Mouse (Mus musculus) urinary bladder, postnatal 25 days (tissue): ENCODE data around the gene Ms4a14.
"Not testable (repeated sequence)": the region's sequence is repeated elsewhere in the genome, so short reads cannot be mapped to it uniquely, and the experiment has no call there.

Source experiments
- DNase-seq: peaks from one replicate; pipeline ENCODE4 v3.0.0; 2022; ENCODE audit warnings: low spot score

Gene Ms4a14

DNA sequence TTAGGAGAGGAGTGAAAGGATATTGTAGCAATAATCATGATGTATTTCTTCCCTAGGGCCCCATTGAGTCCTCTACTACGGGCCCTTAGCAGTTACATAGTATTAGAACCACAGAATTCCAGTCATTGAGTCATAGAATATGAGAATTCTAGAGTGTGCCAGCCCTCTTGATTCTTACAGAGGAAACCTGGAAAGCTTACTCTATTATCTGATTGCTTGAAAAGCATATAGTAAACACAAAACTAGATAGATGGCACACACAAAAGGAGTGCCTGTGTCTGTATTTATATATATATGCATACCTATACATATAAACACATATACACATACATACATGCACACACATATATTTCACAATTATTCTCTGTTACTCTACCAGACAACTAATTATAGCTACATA, at the start of gene Ms4a14:
Gene Ms4a14 (minus strand): TSS at position 101 of the 400 bp plus-strand sequence.
- no peak for DNase-seq

DNA sequence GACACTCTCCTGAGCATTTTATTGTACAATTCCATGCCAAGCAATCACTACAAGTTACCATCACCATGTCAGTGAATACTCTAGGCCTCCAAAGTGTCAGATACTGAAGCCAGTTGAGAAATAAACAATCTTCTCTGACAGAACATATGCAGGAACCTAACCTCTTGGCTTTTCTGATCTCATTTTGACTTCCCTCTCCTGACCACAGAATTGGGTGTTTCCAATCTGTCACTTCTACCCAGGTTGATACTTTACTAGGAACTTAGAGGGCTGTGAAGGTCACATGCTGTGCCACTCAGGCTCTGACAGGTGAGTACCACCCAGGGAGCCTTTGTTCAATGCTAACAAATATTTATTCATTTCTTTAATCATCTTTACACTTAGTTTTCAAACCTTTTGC, 47.7 kb upstream of the Ms4a14 start:
- no peak for DNase-seq

DNA sequence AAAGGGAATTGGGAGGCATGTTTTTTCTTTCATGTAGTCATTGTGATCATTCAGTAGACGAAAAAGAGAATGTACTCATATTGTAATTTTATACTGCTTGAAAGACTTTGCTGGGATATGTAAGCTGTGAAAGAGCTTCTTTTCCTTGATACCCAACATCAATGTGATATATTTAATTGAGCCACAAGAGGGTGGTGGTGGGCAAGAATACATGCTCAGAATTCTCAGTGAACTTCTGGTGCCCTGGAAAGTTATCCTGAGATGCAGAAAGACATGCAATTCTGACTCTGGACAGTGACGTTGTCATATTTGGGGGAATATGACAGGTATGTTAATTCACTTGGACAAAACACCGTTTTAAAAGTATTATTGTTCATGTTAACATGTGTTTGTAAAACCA, 45.9 kb upstream of the Ms4a14 start:
- DNase-seq, result no peak

DNA sequence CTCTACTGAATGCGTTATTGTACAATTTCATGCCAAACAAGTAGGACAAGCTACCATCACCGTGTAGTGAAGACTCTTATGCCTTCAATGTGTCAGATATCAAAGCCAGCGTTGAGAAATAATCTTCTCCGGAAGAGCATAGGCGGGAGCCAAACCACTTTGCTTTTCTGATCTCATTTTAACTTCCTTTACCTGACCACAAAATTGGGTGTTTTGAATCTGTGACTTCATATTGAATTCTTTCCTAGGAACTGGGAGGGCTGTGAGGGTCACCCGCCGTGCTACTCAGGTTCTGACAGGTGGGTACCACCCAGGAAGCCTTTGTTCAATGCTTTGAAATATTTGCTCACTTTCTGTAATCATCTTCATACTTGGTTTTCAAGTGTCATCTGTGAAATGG, 41.5 kb upstream of the Ms4a14 start:
- no peak for DNase-seq

DNA sequence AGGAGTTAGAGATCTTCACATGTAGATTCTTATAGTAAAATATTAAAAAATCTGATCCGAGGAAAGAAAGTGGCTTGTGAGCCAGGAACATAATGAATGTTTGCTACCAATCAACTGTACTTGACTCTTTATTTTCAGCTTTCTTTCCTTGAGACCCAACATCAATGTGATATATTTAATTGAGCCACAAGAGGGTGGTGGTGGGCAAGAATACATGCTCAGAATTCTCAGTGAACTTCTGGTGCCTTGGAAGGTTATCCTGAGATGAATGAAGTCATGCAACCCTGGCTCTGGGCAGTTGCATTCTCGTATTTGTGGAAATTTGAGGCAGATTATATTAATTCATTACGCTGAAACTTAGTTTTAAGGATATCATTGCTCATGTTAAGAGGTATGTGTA, 37.6 kb upstream of the Ms4a14 start:
- DNase-seq, result no peak

DNA sequence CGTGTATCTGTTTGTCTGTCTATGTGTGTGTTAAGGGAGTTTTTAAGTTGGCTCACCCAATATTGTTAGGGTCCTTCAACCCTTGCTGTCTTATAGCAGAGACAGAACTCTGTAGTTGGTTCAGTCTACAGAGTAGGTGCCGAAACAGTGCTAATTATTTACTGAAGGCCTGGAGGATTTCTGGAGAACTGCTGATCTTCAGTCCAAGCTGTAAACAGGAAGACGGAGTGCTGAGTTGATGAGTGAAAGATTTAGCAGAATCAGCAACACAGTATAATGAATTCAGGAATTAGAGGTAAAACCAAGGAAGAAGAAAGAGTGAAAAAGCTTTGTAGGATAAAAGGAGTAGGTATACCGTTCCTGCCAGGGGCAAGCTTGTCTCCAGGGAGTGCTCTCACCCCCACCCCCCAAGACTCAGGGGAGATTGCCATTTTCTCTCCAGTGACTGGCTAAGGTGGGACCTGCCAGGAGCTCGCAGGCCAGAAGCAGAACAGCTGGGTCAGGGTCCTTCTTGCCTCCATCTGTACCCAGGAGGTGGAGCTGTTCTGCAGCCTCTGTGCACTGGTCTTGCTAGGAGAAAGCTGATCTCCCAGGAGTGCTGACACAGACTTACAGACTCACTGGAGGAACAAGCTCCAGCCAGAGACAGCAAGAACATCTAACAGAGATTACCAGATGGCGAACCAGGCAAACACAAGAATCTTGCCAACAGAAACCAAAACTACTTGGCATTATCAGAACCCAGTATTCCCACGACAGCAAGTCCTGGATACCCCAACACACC, 35.6 kb upstream of the Ms4a14 start:
- DNase-seq, result no peak

DNA sequence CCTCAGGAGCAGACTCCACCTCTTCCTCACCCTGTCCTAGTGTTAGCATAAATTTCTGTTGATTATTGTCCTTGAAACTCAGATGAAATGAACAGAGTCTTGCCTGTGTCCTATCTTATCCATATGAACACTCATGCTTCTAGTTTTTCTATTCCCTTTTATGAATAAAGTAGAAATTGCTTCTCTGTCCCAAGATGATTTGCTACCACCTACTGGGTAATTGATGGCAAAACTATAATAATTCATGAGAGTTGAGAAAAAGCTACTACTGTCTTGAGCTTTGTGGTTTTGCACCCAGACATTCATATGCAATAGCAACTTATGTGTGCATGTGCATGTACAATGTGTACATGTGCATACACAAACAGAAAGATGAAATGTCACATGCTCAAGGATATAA, 29.7 kb upstream of the Ms4a14 start:
- DNase-seq, result no peak

DNA sequence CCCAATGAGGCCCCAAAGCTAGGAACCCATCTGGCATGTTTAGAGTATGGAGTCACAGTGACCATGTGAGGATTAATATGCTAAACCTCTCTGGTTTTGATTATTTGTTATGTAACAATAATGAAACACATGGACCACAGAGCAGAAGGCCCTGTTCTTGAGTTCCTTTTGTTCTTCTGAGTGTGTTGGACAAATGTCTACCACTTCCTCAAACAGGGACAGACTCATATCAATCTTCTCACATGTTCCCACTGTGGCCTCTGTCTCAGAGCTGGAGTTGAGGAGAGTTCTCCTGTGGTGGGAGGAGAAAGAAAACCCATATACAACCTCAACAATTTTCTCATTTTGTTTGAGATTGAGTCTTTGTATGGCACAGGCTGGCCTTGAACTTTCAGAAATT, 28.9 kb upstream of the Ms4a14 start:
- DNase-seq, result no peak

DNA sequence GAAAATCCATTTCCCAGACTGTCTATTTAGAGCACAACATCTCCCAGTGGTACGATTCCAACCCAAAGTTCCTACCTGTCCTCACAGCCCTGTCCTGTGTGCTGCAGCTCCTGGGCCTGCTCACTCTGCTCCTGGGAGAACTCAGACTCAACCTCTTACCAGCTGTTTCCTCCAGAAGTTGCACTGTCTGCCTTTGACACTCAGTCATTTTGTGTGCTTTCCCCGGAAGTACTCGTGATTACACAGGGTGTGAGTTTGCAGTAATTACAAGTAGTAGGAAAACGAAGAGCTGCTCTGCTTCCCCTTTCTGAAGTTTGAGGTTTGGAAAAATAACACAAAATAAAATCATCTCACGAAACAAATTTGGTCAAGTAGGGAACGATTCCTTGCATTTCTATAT, 21.7 kb upstream of the Ms4a14 start, which contains the start of gene Ms4a7:
Gene Ms4a7 (minus strand): TSS at position 215 of the 400 bp plus-strand sequence.
- no peak for DNase-seq

DNA sequence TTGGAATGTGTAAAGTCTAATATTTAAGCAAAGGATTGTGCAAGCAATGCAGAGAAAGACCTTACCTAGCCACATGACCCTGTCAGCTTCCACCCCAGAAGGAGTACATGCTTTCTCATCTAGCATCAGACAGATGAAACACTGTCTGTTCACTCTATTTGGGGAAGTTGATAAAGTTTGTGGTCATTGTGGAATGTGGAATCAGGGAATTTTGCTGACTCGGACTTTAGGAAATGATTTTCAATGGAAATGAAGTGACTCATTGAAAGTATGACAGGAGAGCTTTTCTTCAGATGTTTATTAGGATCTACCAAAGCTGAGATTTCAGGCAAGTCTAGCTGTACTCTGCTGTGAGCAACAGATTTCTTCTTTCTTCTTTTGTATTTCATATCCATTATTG, 6.9 kb upstream of the Ms4a14 start:
- no peak for DNase-seq

DNA sequence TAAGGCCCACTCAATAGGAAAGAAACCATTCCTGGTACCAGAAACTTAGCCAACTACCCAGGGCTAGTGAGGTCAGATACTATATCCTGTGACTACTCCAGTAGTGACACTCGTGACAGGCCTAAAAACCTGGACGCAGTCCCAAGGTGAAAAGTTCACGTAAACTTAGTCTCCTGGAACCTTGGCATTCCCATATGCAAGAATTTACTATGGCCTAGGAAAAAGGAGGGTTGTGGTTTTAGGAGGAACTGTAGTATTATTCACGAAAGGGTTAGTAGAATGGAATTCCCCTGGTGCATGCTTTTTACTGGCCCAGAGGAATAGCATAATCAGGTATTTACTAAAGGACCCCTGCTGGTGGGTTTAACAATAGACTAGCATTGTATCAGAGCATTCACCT, 2.5 kb upstream of the Ms4a14 start:
- no peak for DNase-seq

DNA sequence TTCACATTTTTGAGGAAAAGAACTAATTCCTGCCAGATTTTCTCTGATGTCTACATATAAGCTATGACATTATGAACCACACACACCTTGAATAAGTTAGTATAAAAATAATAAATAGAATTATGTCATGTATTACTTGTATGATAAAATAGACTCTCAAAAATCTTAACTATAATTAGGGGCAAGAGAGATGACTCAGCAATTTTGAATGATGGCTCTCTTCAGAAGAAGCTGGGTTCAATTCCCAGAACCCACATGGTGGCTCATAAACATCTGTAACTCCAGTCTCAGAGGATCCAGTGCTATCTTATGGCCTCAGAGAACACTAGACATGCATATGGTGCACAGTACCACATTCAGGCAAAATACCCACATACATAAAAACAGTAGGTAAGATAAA, 5.4 kb downstream of the Ms4a14 start:
- no peak for DNase-seq

DNA sequence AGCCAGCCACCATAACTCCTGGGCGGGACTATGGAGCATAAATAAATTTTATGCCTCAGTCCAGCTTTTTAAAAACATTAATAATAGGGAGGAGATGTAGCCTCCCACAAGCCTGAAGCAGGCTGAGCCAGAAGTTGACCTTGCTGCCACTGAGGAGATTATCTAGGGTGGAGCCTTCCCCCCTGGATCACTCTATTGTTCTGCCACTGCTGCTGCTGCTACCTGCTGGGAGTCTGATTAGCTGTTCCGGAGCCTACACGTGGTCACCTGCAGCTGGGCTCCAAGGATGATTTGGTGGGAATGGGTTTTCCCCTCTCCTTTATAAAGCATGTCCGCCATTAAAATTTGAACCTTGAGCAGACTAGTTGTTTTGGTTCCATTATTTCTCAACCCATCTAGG, 14.7 kb downstream of the Ms4a14 start:
- not testable (repeated sequence) for DNase-seq

DNA sequence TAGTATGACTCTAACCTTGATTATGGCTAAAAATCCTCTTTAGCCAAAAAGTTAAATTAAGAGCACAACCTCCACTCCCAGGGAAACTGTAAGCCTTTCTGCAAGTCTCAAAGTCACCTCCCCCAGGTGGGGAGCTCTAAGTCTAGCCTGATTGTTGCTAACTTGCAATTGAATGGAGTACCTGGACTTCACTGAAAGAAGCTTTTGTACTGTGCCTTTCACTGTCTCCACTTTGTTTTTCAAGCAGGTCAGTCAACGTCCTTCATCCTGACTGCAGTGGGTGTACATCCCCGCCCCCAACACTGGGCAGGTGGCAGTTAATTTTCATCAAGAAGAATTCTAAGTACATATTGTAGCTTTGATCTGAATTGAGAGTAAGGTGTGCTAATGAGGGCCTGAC, 15.3 kb downstream of the Ms4a14 start:
- DNase-seq, result no peak

DNA sequence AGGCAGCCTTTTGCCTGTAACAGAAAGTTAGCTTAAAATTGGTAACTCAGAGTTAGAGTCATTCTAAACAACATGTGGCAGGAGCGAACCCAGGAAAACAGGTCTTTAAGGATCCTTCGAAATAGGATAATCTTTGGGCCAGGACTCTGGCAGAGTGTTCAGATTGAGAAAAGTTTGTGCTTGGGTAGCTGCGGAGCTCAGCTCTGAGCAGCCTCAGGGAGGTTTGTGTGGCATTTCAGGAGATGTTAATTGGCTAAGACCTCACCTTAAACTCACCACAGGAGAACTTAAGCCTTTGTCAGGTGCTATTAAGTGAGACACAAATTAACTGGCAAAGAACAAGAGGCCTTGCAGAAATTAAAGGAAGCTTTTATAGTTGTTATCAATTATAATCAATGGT, 20.6 kb downstream of the Ms4a14 start:
- DNase-seq, result not testable (repeated sequence)

DNA sequence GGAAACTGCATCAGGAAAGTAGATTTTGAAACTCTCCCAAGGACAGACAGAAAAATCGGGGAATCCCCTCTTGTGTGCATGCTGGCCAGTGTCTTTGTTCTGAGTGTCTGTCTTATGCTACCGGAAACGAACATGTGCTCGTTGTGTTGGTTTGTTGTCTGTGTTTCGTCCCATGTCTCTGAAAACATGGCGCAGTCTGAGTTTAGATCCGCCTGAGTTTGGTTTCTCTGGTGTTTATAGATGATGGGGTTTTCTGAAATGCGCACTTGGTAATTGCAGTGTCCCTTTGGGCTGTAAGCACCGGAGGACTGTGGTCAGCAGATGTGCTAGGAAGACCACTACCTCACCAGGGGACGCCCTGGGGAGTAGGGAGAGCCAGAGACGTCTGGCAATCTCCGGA, 21.3 kb downstream of the Ms4a14 start:
- DNase-seq, result no peak

DNA sequence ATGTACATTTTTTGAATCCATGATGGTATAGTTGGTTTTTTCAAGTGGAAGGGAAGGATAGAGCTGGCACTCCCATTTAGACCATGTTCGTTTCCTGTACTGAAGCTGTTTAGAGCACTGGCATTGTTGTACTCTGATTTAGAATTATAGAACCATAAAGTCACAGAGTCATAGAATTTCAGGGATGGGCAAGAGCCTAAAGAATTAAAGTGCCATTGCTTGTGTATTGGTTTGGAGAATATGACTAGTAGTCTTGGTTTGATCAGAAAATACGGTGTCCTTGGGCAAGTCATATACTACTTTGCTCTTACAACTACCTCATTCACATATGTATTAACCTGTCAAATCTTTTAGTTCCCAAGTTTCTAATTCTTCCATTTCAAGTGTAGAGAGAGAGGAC, 30.5 kb downstream of the Ms4a14 start, which contains the start of gene Ms4a5:
Gene Ms4a5 (minus strand): TSS at position 101 of the 400 bp plus-strand sequence.
- DNase-seq, result no peak

DNA sequence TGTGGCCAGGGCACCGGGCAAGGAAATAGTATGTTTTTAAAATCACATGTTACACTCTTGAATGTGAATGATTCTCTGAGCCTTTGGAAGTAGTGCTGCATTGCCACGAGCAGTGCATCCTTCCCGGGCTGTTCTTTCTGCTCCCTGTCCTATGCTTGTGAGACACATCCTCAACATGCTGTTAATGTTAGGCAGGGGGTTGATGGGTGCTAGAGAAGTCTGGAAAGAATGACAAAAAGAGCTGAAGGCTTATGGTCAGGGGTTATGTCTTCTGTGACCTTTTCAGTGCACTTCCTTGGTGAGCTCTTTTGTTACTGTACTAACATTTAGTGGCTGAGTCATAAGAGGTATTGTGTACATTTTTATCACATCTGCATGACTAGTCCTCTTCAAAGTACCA, 34.0 kb downstream of the Ms4a14 start:
- DNase-seq, result no peak

DNA sequence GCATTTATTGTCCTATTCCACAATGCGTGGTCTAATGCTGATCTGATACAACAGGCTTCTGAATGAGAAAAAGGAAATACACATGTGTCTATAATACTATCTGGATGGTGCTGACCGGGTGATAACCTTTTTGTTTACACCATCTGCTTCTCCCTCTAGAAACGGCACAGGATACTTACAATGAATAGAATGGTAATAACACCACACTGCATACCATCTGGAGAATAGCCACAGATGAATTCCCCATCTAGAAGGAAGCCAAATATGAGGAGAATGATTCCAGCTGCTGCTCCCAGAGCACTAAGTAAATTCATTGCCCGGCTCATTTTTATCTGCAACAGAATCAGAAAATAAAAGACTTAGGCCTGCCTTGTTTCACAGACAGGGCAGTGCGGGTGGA, 37.8 kb downstream of the Ms4a14 start:
- no peak for DNase-seq

DNA sequence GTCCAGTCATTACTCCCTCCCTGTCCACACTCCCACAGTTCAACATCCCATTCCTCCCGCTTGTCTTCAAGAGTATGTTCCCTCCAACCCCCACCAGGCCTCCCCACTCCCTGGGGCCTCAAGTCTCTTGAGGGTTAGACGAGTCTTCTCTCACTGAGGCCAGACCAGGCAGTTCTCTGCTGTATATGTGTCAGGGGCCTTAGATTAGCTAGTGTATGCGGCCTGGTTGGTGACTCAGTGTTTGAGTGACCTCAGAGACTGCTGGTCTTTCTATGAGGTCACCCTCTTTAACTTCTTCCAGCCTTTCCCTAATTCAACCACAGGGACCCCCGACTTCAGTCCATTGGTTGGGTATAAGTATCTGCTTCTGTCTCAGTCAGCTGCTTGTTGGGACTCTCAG, 47.3 kb downstream of the Ms4a14 start:
- DNase-seq, result no peak

DNA sequence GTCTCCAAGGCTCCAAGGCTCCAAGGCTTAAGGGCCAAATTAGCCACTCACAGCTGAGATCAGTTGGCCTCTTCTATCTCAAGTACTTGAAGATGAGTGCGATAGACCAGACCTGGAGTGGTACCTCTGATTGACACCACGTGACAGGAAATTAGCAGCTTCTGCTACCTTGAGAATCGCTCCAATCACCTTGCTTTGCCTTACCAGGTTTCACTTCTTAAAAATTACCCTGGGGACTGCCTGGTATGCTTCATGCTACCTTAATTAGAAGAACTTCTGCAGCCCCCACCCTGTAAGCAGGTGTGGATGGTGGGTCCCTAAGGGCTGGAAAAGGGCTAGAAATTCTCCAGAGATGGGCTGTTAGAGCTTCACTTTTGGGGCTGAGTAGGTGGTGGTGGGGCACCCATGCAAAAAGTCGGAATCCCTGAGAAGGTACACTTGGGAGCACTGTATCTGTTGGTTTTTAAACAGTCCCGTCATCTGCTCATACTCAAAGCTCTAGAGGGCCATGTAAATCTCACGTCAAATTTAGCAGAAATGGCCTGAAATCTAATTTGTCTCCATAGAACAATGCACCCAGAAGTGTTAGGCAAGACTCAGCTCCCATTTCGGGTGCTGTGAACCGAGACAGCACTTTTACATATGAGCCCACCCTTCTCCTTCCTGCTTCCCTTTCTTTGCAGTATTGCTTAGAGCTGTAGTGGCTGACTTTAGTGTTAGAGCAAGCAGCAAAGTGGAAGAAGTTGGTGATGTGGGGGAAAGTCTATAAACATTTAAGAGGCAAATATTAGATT, 48.0 kb downstream of the Ms4a14 start, which contains the start of gene Ms4a1:
Gene Ms4a1 (minus strand): TSS at position 190 of the 794 bp plus-strand sequence.
- DNase-seq, result no peak

DNA sequence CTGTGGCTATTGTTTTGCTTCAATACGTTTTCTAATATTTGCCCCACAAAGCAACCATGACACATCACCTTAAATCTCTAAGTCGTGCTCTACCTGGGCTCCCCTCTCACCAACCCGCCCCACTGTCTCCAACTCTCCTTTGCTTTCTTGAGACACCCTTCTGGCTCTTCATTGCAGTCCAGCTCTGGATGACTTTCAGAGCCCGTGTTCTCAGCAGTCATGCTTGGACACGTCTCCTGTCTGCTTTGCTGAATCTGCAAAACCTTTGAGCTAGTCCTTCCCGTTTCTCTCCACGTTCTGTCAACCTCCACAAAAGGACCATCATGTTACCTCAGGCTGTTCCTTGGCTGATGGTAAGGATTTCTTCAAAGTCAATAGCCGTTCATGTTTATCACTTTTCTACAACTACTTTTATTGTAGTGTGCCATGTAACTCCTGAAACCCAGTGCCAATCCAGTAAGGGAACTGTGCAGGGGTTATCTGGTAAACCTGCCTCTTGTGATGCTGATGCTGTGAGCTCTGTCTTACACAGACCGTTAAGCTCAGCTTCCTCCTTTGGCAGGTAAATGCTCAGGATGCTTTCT, 49.6 kb downstream of the Ms4a14 start:
- DNase-seq, result no peak

DNA sequence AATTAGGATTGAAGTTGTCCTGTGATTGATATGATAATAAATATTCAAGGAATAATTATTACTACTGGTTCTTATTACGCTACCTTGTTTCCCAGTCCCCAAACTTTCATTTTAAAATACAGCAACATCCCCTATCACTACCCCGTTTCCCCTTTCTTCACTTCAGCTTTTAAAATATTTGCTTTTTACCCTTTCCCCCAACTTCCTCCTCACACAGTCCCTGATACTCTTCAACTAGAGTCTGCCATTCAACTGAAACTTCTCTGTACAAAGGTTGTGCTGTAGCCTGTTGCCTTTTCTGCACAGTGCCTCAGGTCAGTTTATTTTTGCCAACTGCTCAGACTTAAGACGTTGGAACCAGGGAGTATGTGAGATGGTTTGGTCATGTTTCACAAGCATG, 50.7 kb downstream of the Ms4a14 start:
- DNase-seq, result no peak
